Mouse (Mus musculus) myocyte (in vitro differentiated cells): ENCODE measurements around the gene Cerk.

Experiments
- MAX ChIP-seq: IDR thresholded peaks from one replicate; pipeline ENCODE4 v1.6.1; 2011; ENCODE audit warnings: low read depth, mild to moderate bottlenecking, control low read depth
- POLR2A ChIP-seq: IDR thresholded peaks from one replicate; pipeline ENCODE4 v1.6.1; 2011; ENCODE audit warnings: low read depth, mild to moderate bottlenecking, control low read depth, moderate library complexity; ENCODE audit not compliant: insufficient read length
- TCF12 ChIP-seq: IDR thresholded peaks from one replicate; pipeline ENCODE4 v1.6.1; 2011; ENCODE audit warnings: mild to moderate bottlenecking, control low read depth; ENCODE audit not compliant: poor library complexity, insufficient read depth, severe bottlenecking

DNA sequence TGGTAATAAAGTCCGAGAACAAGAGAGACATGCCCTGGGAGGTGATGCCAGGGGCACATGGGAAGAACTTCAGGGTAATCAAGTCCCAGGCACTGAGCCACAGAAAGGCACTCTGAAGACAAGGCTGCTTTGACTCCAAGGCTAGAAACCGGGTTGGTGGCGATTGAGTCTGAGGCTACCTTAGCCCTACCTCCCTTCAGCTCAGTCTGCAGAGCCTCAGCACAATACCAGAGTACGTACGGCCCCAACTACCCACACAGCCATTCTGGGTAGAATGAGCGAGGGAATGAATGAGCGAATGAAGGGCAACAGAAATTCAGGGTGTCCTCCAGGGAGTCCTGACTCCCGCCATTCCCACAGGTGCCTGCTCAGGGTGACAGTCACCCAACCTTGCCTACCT is 2.5 kb downstream of the Cerk start:
- TF ChIP-seq TCF12 (no peak), POLR2A (no peak), MAX (no peak)
